Mouse (Mus musculus) G1E (cell line): Measurements from ENCODE around the gene Atxn10. TPM values are rescaled to one million over a fixed set of nuclear protein-coding genes. Genes with fewer than 3 reads are reported as not detected.

Source experiments
- ATAC-seq: 2 replicates; pipeline ENCODE4 v1.8.0; 2016; ENCODE audit warnings: mild to moderate bottlenecking; ENCODE audit not compliant: insufficient number of reproducible peaks, poor library complexity, low FRiP score, severe bottlenecking; ENCODE audit errors: extremely low read depth
- DNase-seq: peaks from one replicate; pipeline ENCODE4 v3.0.0; 2012; ENCODE audit warnings: low spot score
- H3K27me3 ChIP-seq: 2 replicates; pipeline ENCODE4 v1.6.1; 2012; ENCODE audit warnings: mild to moderate bottlenecking, low read length, inconsistent platforms; ENCODE audit not compliant: insufficient read depth
- H3K36me3 ChIP-seq: replicated peaks from 2 replicates; pipeline ENCODE3; 2012; ENCODE audit warnings: mild to moderate bottlenecking, inconsistent platforms
- H3K4me1 ChIP-seq: 2 replicates; pipeline ENCODE4 v1.6.1; 2012; ENCODE audit warnings: low read depth, low read length, inconsistent platforms, mixed read lengths; ENCODE audit not compliant: insufficient read depth
- H3K4me3 ChIP-seq: 2 replicates; pipeline ENCODE4 v1.5.1; 2012; ENCODE audit warnings: low read depth, mild to moderate bottlenecking, inconsistent platforms, low read length, moderate library complexity, mixed read lengths
- H3K9me3 ChIP-seq: replicated peaks from 2 replicates; pipeline ENCODE4 v1.6.1; 2012; ENCODE audit warnings: inconsistent platforms
- CTCF ChIP-seq: IDR thresholded peaks from 2 replicates; pipeline ENCODE4 v1.5.1; 2012; ENCODE audit warnings: low read depth, low read length, inconsistent platforms, mixed read lengths
- GATA1 ChIP-seq: IDR thresholded peaks from 2 replicates; pipeline ENCODE4 v1.6.1; 2012; ENCODE audit warnings: borderline replicate concordance, low read length, inconsistent platforms, mixed read lengths
- GATA2 ChIP-seq: IDR thresholded peaks from 2 replicates; pipeline ENCODE4 v1.6.1; 2012; ENCODE audit warnings: low read depth, low read length, inconsistent platforms, borderline replicate concordance
- POLR2AphosphoS5 ChIP-seq: IDR thresholded peaks from 2 replicates; pipeline ENCODE4 v1.6.1; 2012; ENCODE audit warnings: low read depth, low read length, inconsistent platforms; ENCODE audit not compliant: insufficient replicate concordance
- TAL1 ChIP-seq: conservative IDR thresholded peaks from 2 replicates; pipeline ENCODE4 v1.6.1; 2012; ENCODE audit warnings: low read depth, low read length, inconsistent platforms, mixed read lengths
- polyA plus RNA-seq: library from polyadenylated mRNA; stranded (reverse); fragments of >175 nt; gene quantifications from 2 replicates; pipeline ENCODE4 v1.2.3, GENCODE M21; 2012
- total RNA-seq, 2 experiments: library from RNA; stranded (forward) in 1 of 2; stranded (reverse) in 1 of 2; fragments of 200-1000 nt in 1 of 2; fragments of >200 nt in 1 of 2; fragmentation: Nextera tagmentation in 1 of 2; gene quantifications; 2 replicates each; pipeline ENCODE4 v1.2.3; 2014 to 2017

Atxn10 gene
- total and polyA plus RNA-seq, 3 experiments = 92.9 to 185 (median 99.1) TPM

DNA sequence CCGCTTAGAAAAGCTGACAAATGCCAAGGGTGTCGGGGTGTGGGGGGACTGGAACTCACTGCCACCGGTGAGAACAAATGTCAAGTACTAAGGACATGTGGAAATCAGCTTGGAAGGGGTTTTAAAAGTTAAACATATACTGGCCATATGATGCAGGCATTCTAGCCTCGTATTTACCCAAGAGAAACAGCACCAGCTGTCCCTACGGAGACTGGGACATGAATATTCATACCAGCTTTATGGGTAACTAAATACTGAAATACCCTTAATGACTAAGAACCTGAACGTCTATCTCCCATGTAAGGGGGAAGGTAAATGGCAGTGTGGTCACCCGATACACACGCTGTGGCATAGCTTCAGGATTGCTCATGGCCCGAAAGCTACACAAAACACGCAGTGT lies 152.9 kb downstream of the Atxn10 start:
- DNase-seq (no peak), ATAC-seq (no peak)
- Histone ChIP-seq H3K27me3 (peaks cover 5% of the 10 kb centered on the region; the same call in 1 of the 2 replicates), H3K9me3 (no peaks in the 10 kb centered on the region), H3K36me3 (no peaks in the 10 kb centered on the region), H3K4me3 (no peak overlapping the region), H3K4me1 (no peaks in the 10 kb centered on the region)
- TF ChIP-seq TAL1 (no peak), GATA2 (no peak), POLR2AphosphoS5 (no peak), CTCF (no peak), GATA1 (no peak)

- no peak for ATAC-seq
Measured at GRCm38 (mm10) chr15:85489751-85490150, 153.7 kb downstream of the Atxn10 start.

DNA sequence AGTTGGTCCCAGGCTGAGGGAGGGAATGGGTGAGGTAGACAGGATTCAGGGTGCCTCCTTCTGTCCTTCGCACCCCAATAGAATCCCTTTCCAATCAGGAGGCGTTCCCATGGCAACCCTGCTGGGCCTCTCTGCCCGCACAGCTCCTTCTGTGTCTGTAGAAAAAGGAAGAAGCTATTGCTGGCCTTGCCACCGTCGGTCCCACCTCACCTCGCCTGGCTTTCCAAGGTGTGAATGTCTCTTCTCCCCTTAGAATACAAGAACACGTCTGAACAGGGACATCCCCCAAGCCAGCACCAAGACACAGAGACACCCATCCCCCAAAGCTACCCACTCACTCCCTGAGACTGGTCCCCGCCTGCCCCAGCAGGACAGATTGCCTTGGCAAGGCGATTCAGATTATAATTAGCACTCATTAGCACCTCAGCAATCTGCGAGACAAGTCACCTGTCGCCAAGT lies 158.1 kb downstream of the Atxn10 start:
- Histone ChIP-seq H3K9me3 (no peaks in the 10 kb centered on the region), H3K4me3 (no peak overlapping the region), H3K36me3 (no peaks in the 10 kb centered on the region), H3K4me1 (no peaks in the 10 kb centered on the region), H3K27me3 (peaks cover 12% of the 10 kb centered on the region; the same call in 1 of the 2 replicates)
- no peak for TF ChIP-seq GATA2
- no peak for TF ChIP-seq GATA1
- TF ChIP-seq TAL1 = no peak
- TF ChIP-seq CTCF = no peak
- no peak for TF ChIP-seq POLR2AphosphoS5
- DNase-seq = no peak
- ATAC-seq = no peak

More at GRCm38 (mm10) chr15:85489751-85490150, 153.7 kb downstream of the Atxn10 start:
- TF ChIP-seq CTCF (no peak), GATA1 (no peak), POLR2AphosphoS5 (no peak), GATA2 (no peak), TAL1 (no peak)
- no peaks in the 10 kb centered on the region for H3K36me3 ChIP-seq
- no peak overlapping the region for H3K4me3 ChIP-seq
- DNase-seq = no peak
- H3K9me3 ChIP-seq = no peaks in the 10 kb centered on the region
- no peaks in the 10 kb centered on the region for H3K4me1 ChIP-seq
- H3K27me3 ChIP-seq = peaks cover 7% of the 10 kb centered on the region; the same call in 1 of the 2 replicates

DNA sequence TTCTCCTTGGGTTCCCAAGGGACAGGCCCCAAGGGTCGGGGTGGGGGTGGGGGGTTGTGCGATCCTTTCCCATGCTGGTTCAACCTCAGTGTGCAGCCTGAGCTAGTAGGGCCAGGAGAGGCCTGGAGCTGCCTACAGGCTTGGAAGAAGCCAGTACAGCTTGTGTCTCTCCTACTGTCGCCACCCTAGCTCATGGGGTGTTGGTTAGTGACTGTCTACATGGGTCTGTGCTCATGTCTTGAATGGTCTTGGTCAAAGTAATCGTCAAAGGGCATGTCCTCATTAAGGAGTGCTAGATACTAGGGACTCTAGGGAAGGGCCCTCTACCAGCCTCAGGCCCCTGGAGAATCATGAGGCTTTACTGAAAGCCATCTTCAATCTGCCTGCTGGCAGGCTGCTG lies 161.5 kb downstream of the Atxn10 start:
- no peaks in the 10 kb centered on the region for H3K36me3 ChIP-seq
- no peaks in the 10 kb centered on the region for H3K9me3 ChIP-seq
- H3K4me3 ChIP-seq = no peak overlapping the region
- H3K27me3 ChIP-seq = peaks cover 10% of the 10 kb centered on the region; the same call in 1 of the 2 replicates
- ATAC-seq (no peak), DNase-seq (no peak)
- TF ChIP-seq GATA1 (no peak), GATA2 (no peak), TAL1 (no peak), CTCF (no peak), POLR2AphosphoS5 (no peak)
- H3K4me1 ChIP-seq = no peaks in the 10 kb centered on the region

GRCm38 (mm10) chr15:85497981-85498475 lies 162.0 kb downstream of the Atxn10 start:
- Histone ChIP-seq H3K27me3 (peaks cover 9% of the 10 kb centered on the region; the same call in 1 of the 2 replicates), H3K9me3 (no peaks in the 10 kb centered on the region), H3K4me1 (no peaks in the 10 kb centered on the region), H3K4me3 (no peak overlapping the region), H3K36me3 (no peaks in the 10 kb centered on the region)
- no peak for DNase-seq
- ATAC-seq = no peak
- TF ChIP-seq TAL1 (no peak), CTCF (no peak)

- DNase-seq = no peak
- Histone ChIP-seq H3K27me3 (peaks cover 5% of the 10 kb centered on the region; the same call in 1 of the 2 replicates), H3K4me1 (no peaks in the 10 kb centered on the region), H3K36me3 (no peaks in the 10 kb centered on the region), H3K4me3 (no peak overlapping the region), H3K9me3 (no peaks in the 10 kb centered on the region)
- no peak for TF ChIP-seq TAL1
- TF ChIP-seq GATA2 = no peak
- no peak for TF ChIP-seq GATA1
- no peak for TF ChIP-seq CTCF
- no peak for TF ChIP-seq POLR2AphosphoS5
- ATAC-seq = no peak
Measured at GRCm38 (mm10) chr15:85500267-85500666, 164.2 kb downstream of the Atxn10 start.
